Mouse (Mus musculus) c-Kit-positive CD71-positive TER-119-positive erythroid progenitor cells, embryonic 14.5 days (primary cell): ENCODE results near the gene Ttc30a2.

Source experiments
- DNase-seq: peaks from one replicate; pipeline ENCODE4 v3.0.0-alpha.2; 2013; ENCODE audit warnings: low spot score

Ttc30a2 gene

DNA sequence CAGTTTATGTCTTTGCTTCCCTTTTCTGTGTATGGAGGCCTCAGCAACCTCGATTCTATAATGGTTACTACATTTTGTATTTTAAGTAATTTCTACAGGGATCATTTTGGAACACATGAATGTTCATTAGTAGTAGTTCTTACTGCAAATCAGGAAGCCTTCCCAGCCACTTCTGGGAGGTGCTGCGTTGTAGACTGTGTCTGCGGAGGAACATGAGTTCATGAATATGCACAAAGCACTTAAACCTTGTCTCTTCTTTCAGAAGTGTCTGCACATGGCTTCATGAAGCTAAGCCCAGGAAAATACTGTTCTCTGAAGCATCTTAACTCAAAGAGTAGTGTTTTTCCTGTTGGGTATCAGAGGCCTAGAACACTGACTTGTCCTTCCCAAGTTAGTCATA lies 50.0 kb downstream of the Ttc30a2 start:
- DNase-seq: no peak

DNA sequence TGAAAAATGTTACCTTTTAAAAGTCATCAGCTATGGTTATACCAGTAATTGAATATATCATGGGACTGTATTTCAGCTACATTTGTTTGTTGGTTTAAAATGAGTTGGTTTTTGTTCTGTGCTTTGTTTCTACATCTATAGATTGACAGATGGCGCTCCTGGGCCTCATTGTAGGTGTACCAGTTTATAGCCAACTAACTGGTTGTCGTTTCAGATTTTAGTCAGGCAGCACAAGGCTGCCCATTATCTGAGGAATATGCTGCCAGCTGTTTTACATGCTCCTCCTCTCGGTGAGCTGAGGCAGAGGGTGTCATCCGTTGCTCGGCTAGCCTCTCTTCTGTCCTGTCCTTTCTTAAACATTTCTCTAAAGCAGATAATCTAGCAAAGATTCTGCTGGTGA lies 51.9 kb downstream of the Ttc30a2 start:
- DNase-seq: no peak
